Mouse (Mus musculus) kidney, embryonic 14.5 days (tissue): ENCODE data around the gene Tmtc1. TPM values are rescaled to one million over a fixed set of nuclear protein-coding genes. Genes with fewer than 3 reads are reported as not detected.

Experiments used
- ATAC-seq: fragments of 200-750 bp; cut with Nextera tagmentation; 2 replicates; pipeline ENCODE4 v1.8.0; 2017; ENCODE audit warnings: moderate number of reproducible peaks, mild to moderate bottlenecking, moderate TSS enrichment, moderate library complexity; ENCODE audit not compliant: low FRiP score, low TSS enrichment
- H3K27ac ChIP-seq: fragments of 300-500 bp; sonication (generic); 2 replicates; pipeline ENCODE4 v1.5.1; 2014; ENCODE audit warnings: low read depth, mild to moderate bottlenecking, low read length, moderate library complexity, mixed read lengths
- H3K27me3 ChIP-seq: fragments of 300-500 bp; sonication (generic); 2 replicates; pipeline ENCODE4 v1.6.1; 2014; ENCODE audit warnings: mild to moderate bottlenecking, low read length; ENCODE audit not compliant: control insufficient read depth, insufficient read depth
- H3K36me3 ChIP-seq: fragments of 300-500 bp; sonication (generic); 2 replicates; pipeline ENCODE4 v1.6.1; 2014; ENCODE audit warnings: low read length, mixed read lengths; ENCODE audit not compliant: control insufficient read depth, insufficient read depth
- H3K4me1 ChIP-seq: fragments of 300-500 bp; sonication (generic); 2 replicates; pipeline ENCODE4 v1.6.1; 2014; ENCODE audit warnings: low read length, mixed read lengths; ENCODE audit not compliant: control insufficient read depth, insufficient read depth
- H3K4me2 ChIP-seq: fragments of 300-500 bp; sonication (generic); replicated peaks from 2 replicates; pipeline ENCODE4 v1.6.1; 2014; ENCODE audit warnings: low read depth, mild to moderate bottlenecking, low read length
- H3K4me3 ChIP-seq: fragments of 300-500 bp; sonication (generic); 2 replicates; pipeline ENCODE4 v1.5.1; 2014; ENCODE audit warnings: mild to moderate bottlenecking, low read length
- H3K9ac ChIP-seq: fragments of 300-500 bp; sonication (generic); 2 replicates; pipeline ENCODE4 v1.6.1; 2014; ENCODE audit warnings: low read depth, mild to moderate bottlenecking, low read length, moderate library complexity
- H3K9me3 ChIP-seq: fragments of 300-500 bp; sonication (generic); 2 replicates; pipeline ENCODE4 v1.6.1; 2016; ENCODE audit warnings: low read length; ENCODE audit not compliant: control insufficient read depth
- WGBS: fragments of 180-500 bp; shearing (Covaris S2); extraction: QIAGEN DNeasy Blood & Tissue Kit; methylation state at CpG from one replicate; pipeline ENCODE4 v1.1.7; 2014; 5-methylcytosine and 5-hydroxymethylcytosine counted together
- polyA plus RNA-seq: library from polyadenylated mRNA; unstranded; fragments of >200 nt; fragmentation: Nextera tagmentation; extraction: Ambion mirVana; gene quantifications from 2 replicates; pipeline ENCODE4 v1.2.1, GENCODE M21; 2014

The Tmtc1 gene
- polyA plus RNA-seq, 1 experiment from 2014 or later, result 2.5 TPM

GRCm38 (mm10) chr6:148259074-148259473 is 185.1 kb downstream of the Tmtc1 start:
- WGBS, result 75% methylated on average over 8 of the region's 8 CpGs
- Histone ChIP-seq H3K27ac (no peak overlapping the region), H3K36me3 (no peaks in the 10 kb centered on the region), H3K9me3 (no peaks in the 10 kb centered on the region), H3K4me2 (no peak overlapping the region), H3K4me3 (no peak overlapping the region), H3K27me3 (no peaks in the 10 kb centered on the region), H3K9ac (no peak overlapping the region), H3K4me1 (no peaks in the 10 kb centered on the region)
- ATAC-seq, result no peak

- WGBS, result 85% methylated on average over 2 of the region's 2 CpGs
- Histone ChIP-seq H3K9ac (no peak overlapping the region), H3K9me3 (no peaks in the 10 kb centered on the region), H3K27me3 (no peaks in the 10 kb centered on the region), H3K36me3 (no peaks in the 10 kb centered on the region), H3K4me3 (no peak overlapping the region), H3K4me2 (no peak overlapping the region), H3K27ac (no peak overlapping the region), H3K4me1 (no peaks in the 10 kb centered on the region)
- no peak for ATAC-seq
These were observed 186.4 kb downstream of the Tmtc1 start for GRCm38 (mm10) chr6:148257805-148258204.

- 86% methylated on average over 3 of the region's 3 CpGs for WGBS
These were observed 188.1 kb downstream of the Tmtc1 start for GRCm38 (mm10) chr6:148256109-148256508.

GRCm38 (mm10) chr6:148255395-148256053 is 188.7 kb downstream of the Tmtc1 start:
- Histone ChIP-seq H3K4me3 (no peak overlapping the region), H3K27ac (no peak overlapping the region), H3K4me2 (no peak overlapping the region), H3K9me3 (no peaks in the 10 kb centered on the region), H3K9ac (no peak overlapping the region), H3K27me3 (no peaks in the 10 kb centered on the region), H3K4me1 (no peaks in the 10 kb centered on the region), H3K36me3 (no peaks in the 10 kb centered on the region)
- ATAC-seq, result no peak
- WGBS, result 54% methylated on average over 1 of the region's 1 CpGs

More at GRCm38 (mm10) chr6:148256109-148256508, 188.1 kb downstream of the Tmtc1 start:
- Histone ChIP-seq H3K27ac (no peak overlapping the region), H3K9me3 (no peaks in the 10 kb centered on the region), H3K4me1 (no peaks in the 10 kb centered on the region), H3K9ac (no peak overlapping the region), H3K4me3 (no peak overlapping the region), H3K27me3 (no peaks in the 10 kb centered on the region), H3K36me3 (no peaks in the 10 kb centered on the region), H3K4me2 (no peak overlapping the region)
- ATAC-seq, result no peak

GRCm38 (mm10) chr6:148249221-148249620 is 195.0 kb downstream of the Tmtc1 start:
- Histone ChIP-seq H3K4me2 (no peak overlapping the region), H3K27ac (no peak overlapping the region), H3K4me3 (no peak overlapping the region), H3K27me3 (no peaks in the 10 kb centered on the region), H3K9ac (no peak overlapping the region), H3K4me1 (0 out of 2 replicates have a peak, but pooled peaks cover 2% of the 10 kb centered on the region), H3K36me3 (no peaks in the 10 kb centered on the region), H3K9me3 (no peaks in the 10 kb centered on the region)
- no peak for ATAC-seq
- WGBS, result 78% methylated on average over 3 of the region's 3 CpGs

- no peak overlapping the region for H3K4me2 ChIP-seq
- no peak overlapping the region for H3K4me3 ChIP-seq
- no peaks in the 10 kb centered on the region for H3K9me3 ChIP-seq
- H3K27ac ChIP-seq, result no peak overlapping the region
- no peak for ATAC-seq
- 0 out of 2 replicates have a peak, but pooled peaks cover 2% of the 10 kb centered on the region for H3K4me1 ChIP-seq
- H3K27me3 ChIP-seq, result no peaks in the 10 kb centered on the region
- WGBS, result 43% methylated on average over 2 of the region's 2 CpGs
- no peaks in the 10 kb centered on the region for H3K36me3 ChIP-seq
- H3K9ac ChIP-seq, result no peak overlapping the region
These were observed 195.6 kb downstream of the Tmtc1 start for GRCm38 (mm10) chr6:148248625-148249024.

- no peak for ATAC-seq
- WGBS, result 73% methylated on average over 7 of the region's 7 CpGs
- Histone ChIP-seq H3K4me1 (0 out of 2 replicates have a peak, but pooled peaks cover 2% of the 10 kb centered on the region), H3K27me3 (no peaks in the 10 kb centered on the region), H3K27ac (no peak overlapping the region), H3K9me3 (no peaks in the 10 kb centered on the region), H3K4me3 (no peak overlapping the region), H3K9ac (no peak overlapping the region), H3K4me2 (no peak overlapping the region), H3K36me3 (no peaks in the 10 kb centered on the region)
These were observed 197.6 kb downstream of the Tmtc1 start for GRCm38 (mm10) chr6:148246544-148246943.

- Histone ChIP-seq H3K4me2 (no peak overlapping the region), H3K4me3 (no peak overlapping the region), H3K4me1 (0 out of 2 replicates have a peak, but pooled peaks cover 2% of the 10 kb centered on the region), H3K27ac (no peak overlapping the region), H3K36me3 (no peaks in the 10 kb centered on the region), H3K27me3 (no peaks in the 10 kb centered on the region), H3K9me3 (no peaks in the 10 kb centered on the region), H3K9ac (no peak overlapping the region)
- 89% methylated on average over 1 of the region's 1 CpGs for WGBS
- no peak for ATAC-seq
These were observed 199.4 kb downstream of the Tmtc1 start for GRCm38 (mm10) chr6:148244836-148245235.

- Histone ChIP-seq H3K27ac (no peak overlapping the region), H3K4me1 (no peaks in the 10 kb centered on the region), H3K4me3 (no peak overlapping the region), H3K4me2 (no peak overlapping the region), H3K9ac (no peak overlapping the region), H3K9me3 (no peaks in the 10 kb centered on the region), H3K27me3 (no peaks in the 10 kb centered on the region), H3K36me3 (no peaks in the 10 kb centered on the region)
- ATAC-seq, result no peak
- WGBS, result 69% methylated on average over 3 of the region's 3 CpGs
These were observed 201.9 kb downstream of the Tmtc1 start for GRCm38 (mm10) chr6:148242304-148242703.
